Mouse (Mus musculus) ES-Bruce4 (cell line): ENCODE results near the gene Epha2. TPM values are rescaled to one million over a fixed set of nuclear protein-coding genes. Genes with fewer than 3 reads are reported as not detected.
A peak's percentile ranks its signal among the peaks of the same experiment; 100 is the strongest.

Source experiments
- H3K27ac ChIP-seq: 2 replicates; pipeline ENCODE4 v1.5.1; 2012; ENCODE audit warnings: low read length, inconsistent platforms; ENCODE audit not compliant: insufficient read depth
- H3K27me3 ChIP-seq: 2 replicates; pipeline ENCODE4 v1.6.1; 2012; ENCODE audit warnings: mild to moderate bottlenecking, low read length, inconsistent platforms; ENCODE audit not compliant: control insufficient read depth, poor library complexity, insufficient read depth, severe bottlenecking
- H3K36me3 ChIP-seq: 2 replicates; pipeline ENCODE4 v1.6.1; 2012; ENCODE audit warnings: inconsistent platforms, mild to moderate bottlenecking, low read length, moderate library complexity; ENCODE audit not compliant: control insufficient read depth, poor library complexity, insufficient read depth, severe bottlenecking
- H3K4me1 ChIP-seq: one replicate; pipeline ENCODE4 v1.8.1; 2011; ENCODE audit warnings: low read length; ENCODE audit not compliant: control insufficient read depth, insufficient read depth
- H3K4me3 ChIP-seq: 2 replicates; pipeline ENCODE4 v1.5.1; 2011; ENCODE audit warnings: low read depth, mild to moderate bottlenecking, low read length
- H3K9ac ChIP-seq: 2 replicates; pipeline ENCODE4 v1.6.1; 2012; ENCODE audit warnings: low read depth, mild to moderate bottlenecking, inconsistent platforms; ENCODE audit not compliant: poor library complexity, severe bottlenecking
- H3K9me3 ChIP-seq: replicated peaks from 2 replicates; pipeline ENCODE4 v1.6.1; 2012; ENCODE audit warnings: mild to moderate bottlenecking, low read length, inconsistent platforms; ENCODE audit not compliant: control insufficient read depth, poor library complexity, insufficient read depth, severe bottlenecking
- CTCF ChIP-seq: IDR thresholded peaks from one replicate; pipeline ENCODE4 v1.8.1; 2011; ENCODE audit warnings: low read depth, low read length
- EP300 ChIP-seq: IDR thresholded peaks from 2 replicates; pipeline ENCODE4 v1.6.1; 2011; ENCODE audit warnings: low read depth, low read length; ENCODE audit not compliant: insufficient read depth
- POLR2A ChIP-seq: IDR thresholded peaks from one replicate; pipeline ENCODE4 v1.8.1; 2011; ENCODE audit warnings: low read length; ENCODE audit not compliant: insufficient read depth
- polyA plus RNA-seq: library from polyadenylated mRNA; stranded (reverse); fragments of >200 nt; gene quantifications from 2 replicates; pipeline ENCODE4 v1.2.4, GENCODE M21; 2011; ENCODE audit warnings: low read depth; ENCODE audit not compliant: missing spikeins, insufficient read depth, insufficient read length

Gene Epha2
- polyA plus RNA-seq, 1 experiment = 44.7 TPM

DNA sequence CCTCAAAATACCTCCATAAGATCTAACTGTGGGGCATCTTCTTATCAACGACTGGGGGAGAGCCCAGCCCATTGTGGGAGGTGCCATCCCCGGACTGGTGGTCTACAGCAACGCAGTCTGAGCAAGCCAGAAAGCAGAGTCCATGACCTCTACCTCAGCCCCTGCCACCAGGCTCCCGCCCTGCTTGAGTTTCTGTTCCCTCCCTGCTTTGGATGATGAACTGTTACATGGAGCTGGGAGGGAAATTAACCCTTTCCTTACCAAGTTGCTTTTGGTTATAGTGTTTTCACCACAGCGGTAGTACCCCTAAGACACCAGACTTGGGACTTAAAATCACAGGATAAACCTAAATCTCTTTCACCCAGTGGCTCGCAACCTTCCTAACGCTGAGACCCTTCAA, 50.9 kb downstream of the Epha2 start:
- Histone ChIP-seq H3K9ac (no peak overlapping the region), H3K27me3 (no peaks in the 10 kb centered on the region), H3K27ac (no peak overlapping the region), H3K4me1 (no peaks in the 10 kb centered on the region), H3K9me3 (no peaks in the 10 kb centered on the region), H3K4me3 (no peak overlapping the region), H3K36me3 (no peaks in the 10 kb centered on the region)
- TF ChIP-seq CTCF = no peak
- no peak for TF ChIP-seq POLR2A
- no peak for TF ChIP-seq EP300

DNA sequence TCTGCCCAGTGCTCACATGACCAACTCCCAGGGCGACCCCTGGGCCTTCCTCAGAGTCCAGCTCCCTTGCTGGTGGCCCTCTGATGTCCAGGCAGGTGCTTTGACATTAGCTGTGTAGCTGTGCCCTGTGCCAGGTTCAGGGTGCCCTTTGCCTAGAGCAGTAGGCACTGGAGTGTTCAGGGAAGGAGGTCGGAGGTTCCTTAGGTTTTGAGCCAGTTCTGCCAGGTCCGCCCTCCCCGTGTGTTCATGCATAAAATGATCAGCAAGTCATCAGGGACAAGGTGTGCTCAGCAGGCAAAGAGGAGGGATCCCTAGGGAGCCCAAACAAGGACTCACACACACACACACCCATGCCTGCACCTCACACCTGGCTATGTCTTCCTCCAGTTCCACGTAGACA, 51.9 kb downstream of the Epha2 start:
- Histone ChIP-seq H3K4me1 (no peaks in the 10 kb centered on the region), H3K9me3 (no peaks in the 10 kb centered on the region), H3K4me3 (no peak overlapping the region), H3K27me3 (no peaks in the 10 kb centered on the region), H3K27ac (no peak overlapping the region), H3K36me3 (no peaks in the 10 kb centered on the region), H3K9ac (no peak overlapping the region)
- no peak for TF ChIP-seq POLR2A
- TF ChIP-seq CTCF = no peak
- TF ChIP-seq EP300 = no peak

DNA sequence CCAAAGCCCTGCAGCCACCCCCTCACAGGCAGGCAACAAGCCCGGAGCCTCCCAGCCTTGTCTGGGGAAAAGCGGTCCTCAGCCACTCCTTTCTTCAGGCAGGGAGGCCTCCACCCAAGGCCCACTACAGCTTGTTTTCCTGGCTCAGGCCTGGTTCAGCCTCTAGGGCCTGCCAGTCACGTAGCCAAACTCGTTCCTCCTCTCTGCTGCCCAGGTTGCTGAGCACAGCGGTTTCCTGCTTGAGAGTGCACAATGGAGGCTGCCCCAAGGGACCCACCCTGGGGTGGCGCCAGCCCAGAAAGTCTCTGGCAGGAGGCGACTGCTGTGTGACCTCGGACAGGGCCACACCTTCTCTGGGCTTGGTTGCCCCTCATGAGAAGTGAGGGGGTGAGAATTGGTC, 52.8 kb downstream of the Epha2 start:
- TF ChIP-seq CTCF (no peak), EP300 (no peak), POLR2A (no peak)
- Histone ChIP-seq H3K9ac (no peak overlapping the region), H3K27ac (no peak overlapping the region), H3K4me1 (no peaks in the 10 kb centered on the region), H3K27me3 (no peaks in the 10 kb centered on the region), H3K36me3 (no peaks in the 10 kb centered on the region), H3K9me3 (no peaks in the 10 kb centered on the region), H3K4me3 (no peak overlapping the region)

DNA sequence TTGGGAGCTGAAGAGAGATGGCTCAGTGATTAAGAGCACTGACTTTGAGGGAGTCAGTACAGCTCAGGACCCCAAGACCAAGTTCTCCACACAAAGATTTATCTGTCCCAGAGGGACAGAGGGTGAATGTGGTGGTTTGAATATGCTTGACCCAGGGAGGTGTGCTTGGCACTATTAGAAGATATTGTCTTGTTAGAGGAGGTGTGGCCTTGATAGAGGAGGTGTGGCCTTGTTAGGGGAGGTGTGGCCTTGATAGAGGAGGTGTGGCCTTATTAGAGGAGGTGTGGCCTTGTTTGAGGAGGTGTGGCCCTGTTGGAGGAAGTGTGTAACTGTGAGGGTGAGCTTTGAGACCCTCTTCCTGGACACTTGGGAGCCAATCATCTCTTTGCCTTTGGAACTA, 56.8 kb downstream of the Epha2 start:
- Histone ChIP-seq H3K9ac (no peak overlapping the region), H3K27me3 (no peaks in the 10 kb centered on the region), H3K4me1 (peaks cover 6% of the 10 kb centered on the region), H3K4me3 (no peak overlapping the region), H3K27ac (no peak overlapping the region), H3K9me3 (no peaks in the 10 kb centered on the region), H3K36me3 (no peaks in the 10 kb centered on the region)
- TF ChIP-seq CTCF = no peak
- TF ChIP-seq POLR2A = no peak
- TF ChIP-seq EP300 = no peak

DNA sequence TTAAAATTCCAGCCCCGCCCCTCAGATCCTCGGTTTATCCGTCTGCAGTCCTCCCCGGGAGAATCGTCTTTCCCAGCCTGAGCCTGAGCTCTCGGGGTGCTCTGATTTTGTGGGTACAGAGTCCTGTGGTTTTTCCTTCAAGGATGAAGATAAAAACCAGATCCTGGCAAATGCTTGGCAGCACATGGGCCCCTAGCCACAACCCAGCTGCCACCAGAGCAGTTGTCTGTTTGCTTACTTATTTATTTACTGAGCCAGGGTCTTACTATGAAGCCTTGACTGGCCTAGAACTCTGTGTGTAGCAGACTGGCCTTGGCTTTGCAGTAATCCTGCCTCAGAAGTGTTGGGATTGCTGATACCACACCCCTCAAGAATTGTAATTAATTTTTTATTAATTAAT, 58.2 kb downstream of the Epha2 start:
- Histone ChIP-seq H3K36me3 (no peaks in the 10 kb centered on the region), H3K27me3 (no peaks in the 10 kb centered on the region), H3K4me3 (no peak overlapping the region), H3K9ac (no peak overlapping the region), H3K9me3 (no peaks in the 10 kb centered on the region), H3K4me1 (peaks cover 9% of the 10 kb centered on the region), H3K27ac (no peak overlapping the region)
- TF ChIP-seq CTCF (no peak), POLR2A (no peak)

DNA sequence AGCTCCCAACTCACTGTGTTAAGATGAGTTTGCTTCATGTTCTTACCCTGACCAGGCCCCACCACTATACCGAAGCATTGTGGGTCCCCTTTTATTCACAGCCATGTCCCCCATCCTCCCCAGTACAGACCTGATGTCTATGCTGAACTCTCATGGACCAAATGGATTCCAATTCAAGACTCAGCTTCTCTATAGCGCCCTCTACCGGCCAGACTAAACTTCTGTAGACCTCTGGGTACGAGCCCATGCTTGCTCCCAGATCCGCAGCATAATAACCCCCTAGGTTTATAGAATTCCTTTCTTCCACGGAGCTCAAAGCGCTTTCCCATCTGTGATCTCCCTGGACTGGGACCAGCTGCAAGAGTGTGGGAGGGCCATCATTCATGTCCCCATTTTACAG, 59.8 kb downstream of the Epha2 start:
- no peaks in the 10 kb centered on the region for H3K36me3 ChIP-seq
- H3K9ac ChIP-seq = 0 out of 2 replicates have a peak overlapping the region, but pooled peaks have one; percentile 19
- H3K27me3 ChIP-seq = no peaks in the 10 kb centered on the region
- H3K4me1 ChIP-seq = peaks cover 9% of the 10 kb centered on the region
- H3K9me3 ChIP-seq = no peaks in the 10 kb centered on the region
- H3K27ac ChIP-seq = no peak overlapping the region
- peak overlapping the region; percentile 21; the same call in 1 of the 2 replicates for H3K4me3 ChIP-seq
- TF ChIP-seq POLR2A (no peak), EP300 (no peak), CTCF (peak; percentile 52)
